8 mouse cellular contexts compared by ENCODE assay signal in genomic region chr5:43661997-43662961, GRCm38 (mm10). TPM values are rescaled to one million over a fixed set of nuclear protein-coding genes. Genes with fewer than 3 reads are reported as not detected.
DNase-seq lines count a peak whose midpoint lies in the region; ATAC-seq and TF ChIP-seq lines count a peak whose summit lies in the region.

Gene Cc2d2a, plus strand, starts transcription at chr5:43662346.

- H3K27ac ChIP-seq in heart, adult 2 months: peak within 1 kb of the TSS; percentile 89
- H3K27ac ChIP-seq in limb, embryonic 15.5 days: peak within 1 kb of the TSS; percentile 85
- peak within 1 kb of the TSS; percentile 85 for H3K27ac ChIP-seq in midbrain, postnatal 0 days (ENCODE audit: low read depth, low read length)

- no peaks in the 10 kb centered on the region for H3K9me3 ChIP-seq in limb, embryonic 15.5 days
- H3K9me3 ChIP-seq in midbrain, postnatal 0 days (ENCODE audit: low read length): no peaks in the 10 kb centered on the region

- H3K4me1 ChIP-seq in heart, adult 2 months (ENCODE audit: control insufficient read depth, insufficient read depth, low read length): peaks cover 7% of the 10 kb centered on the region
- peaks cover 18% of the 10 kb centered on the region for H3K4me1 ChIP-seq in limb, embryonic 15.5 days
- H3K4me1 ChIP-seq in midbrain, postnatal 0 days (ENCODE audit: insufficient read depth, low read length): peaks cover 8% of the 10 kb centered on the region; the same call in 1 of the 2 replicates

- no peaks in the 10 kb centered on the region for H3K36me3 ChIP-seq in heart, adult 2 months (ENCODE audit: control insufficient read depth, insufficient read depth, low read length)
- H3K36me3 ChIP-seq in limb, embryonic 15.5 days: no peaks in the 10 kb centered on the region
- H3K36me3 ChIP-seq in midbrain, postnatal 0 days (ENCODE audit: insufficient read depth, low read length): no peaks in the 10 kb centered on the region

- H3K79me2 ChIP-seq in heart, adult 2 months (replicated peaks; ENCODE audit: control insufficient read depth, insufficient read depth, low read length): no peaks in the 10 kb centered on the region

- H3K4me3 ChIP-seq in heart, adult 2 months: peak within 1 kb of the TSS; percentile 56
- peak within 1 kb of the TSS; percentile 43 for H3K4me3 ChIP-seq in limb, embryonic 15.5 days
- H3K4me3 ChIP-seq in midbrain, postnatal 0 days (ENCODE audit: low read depth, low read length): peak within 1 kb of the TSS; percentile 39

- intact Hi-C loops in heart, adult 2 months (cut with DNase I): loop anchor here (10.0 kb wide), 1 partner anchor 427 kb away; the partner anchor contains the start of gene Cpeb2

- H3K27me3 ChIP-seq in heart, adult 2 months (ENCODE audit: control insufficient read depth, insufficient read depth, low read length): no peaks in the 10 kb centered on the region
- H3K27me3 ChIP-seq in limb, embryonic 15.5 days: no peaks in the 10 kb centered on the region
- H3K27me3 ChIP-seq in midbrain, postnatal 0 days (ENCODE audit: insufficient read depth, low read length): no peaks in the 10 kb centered on the region

- peak; percentile 48 for TF ChIP-seq POLR2A in heart, adult 2 months (IDR thresholded peaks at IDR 0.05; ENCODE audit: insufficient read depth, low read depth, low read length)

- H3K9ac ChIP-seq in heart, adult 2 months (ENCODE audit: low read depth, low read length): peak within 1 kb of the TSS; percentile 68
- 0 out of 2 replicates have a peak within 1 kb of the TSS, but pooled peaks have one; percentile 21 for H3K9ac ChIP-seq in limb, embryonic 15.5 days
- H3K9ac ChIP-seq in midbrain, postnatal 0 days (replicated peaks; ENCODE audit: low read length, poor library complexity, severe bottlenecking): peak within 1 kb of the TSS; percentile 60

- peak within 1 kb of the TSS; percentile 46 for H3K4me2 ChIP-seq in limb, embryonic 15.5 days
- H3K4me2 ChIP-seq in midbrain, postnatal 0 days (ENCODE audit: low read depth, low read length, poor library complexity, severe bottlenecking): peak within 1 kb of the TSS; percentile 56

- peak; percentile 44 for TF ChIP-seq CTCF in heart, adult 2 months (IDR thresholded peaks at IDR 0.05)
- peak; percentile 29 for TF ChIP-seq CTCF in midbrain, postnatal 0 days (IDR thresholded peaks at IDR 0.05)

- no peak for DNase-seq in frontal cortex, postnatal 10 days (ENCODE audit: low spot score in 2 of 2)
- peak; percentile 83 for DNase-seq in embryo, embryonic 10.5 days (ENCODE audit: low spot score)
- peak; percentile 57 to 59 for DNase-seq in heart, adult 2 months
- peak; percentile 57 for DNase-seq in kidney, adult 18-20 months
- peak; percentile 82 for DNase-seq in midbrain, postnatal 0 days (ENCODE audit: low spot score)
- DNase-seq in testis, postnatal 14 days (ENCODE audit: low spot score): peak; percentile 13

- WGBS in heart, adult 2 months: 2% methylated on average over 19 of the region's 19 CpGs
- 6% methylated on average over 19 of the region's 19 CpGs for WGBS in limb, embryonic 15.5 days
- WGBS in midbrain, postnatal 0 days: 4% methylated on average over 19 of the region's 19 CpGs

- ATAC-seq in frontal cortex, adult (ENCODE audit: low TSS enrichment): peak; percentile 87
- peak; percentile 71 for ATAC-seq in limb, embryonic 15.5 days (ENCODE audit: insufficient number of reproducible peaks, low FRiP score, low TSS enrichment, low read depth)
- peak; percentile 82 for ATAC-seq in midbrain, postnatal 0 days (ENCODE audit: low FRiP score)

- no peak for TF ChIP-seq EP300 in heart, adult 2 months (IDR thresholded peaks at IDR 0.05; ENCODE audit: insufficient read depth, low read depth, low read length)

RNA-seq across cellular contexts. Expression of gene Cc2d2a, which starts in this region (rescaled TPM):
- 1 to 10 TPM; 6.6 to 8.6 TPM for total RNA-seq in heart, adult 2 months (2021)
- polyA plus RNA-seq in heart, adult 2 months (2012; rRNA removed): 4.2 and 7.3 TPM in 2 replicates
- 8.1 and 9.4 TPM in 2 replicates for polyA plus RNA-seq in limb, embryonic 15.5 days (2015; fragmentation: Nextera tagmentation; extraction: Ambion mirVana)
- total RNA-seq in midbrain, postnatal 0 days (2014; rRNA removed): 8.6 and 11.9 TPM in 2 replicates
- polyA plus RNA-seq in midbrain, postnatal 0 days (2015; fragmentation: Nextera tagmentation; extraction: Ambion mirVana): 4.7 and 5.0 TPM in 2 replicates

Comparison
In these comparisons a context has a peak if more than half of its experiments do, and no peak if none do; other contexts are left out.
1. DNase-seq: peak in embryo, embryonic 10.5 days (single experiment), heart, adult 2 months (2 of 2), kidney, adult 18-20 months (single experiment), midbrain, postnatal 0 days (single experiment) and testis, postnatal 14 days (single experiment); none in frontal cortex, postnatal 10 days (0 of 2).
2. Peak in every context shown above with its lines, with median percentiles within 50 percentile points of each other: ATAC-seq, H3K27ac ChIP-seq, H3K4me3 ChIP-seq and H3K9ac ChIP-seq.